Mouse (Mus musculus) cerebellum, adult (tissue): ENCODE data around the gene Pam16.

Experiments
- ATAC-seq: cut with Nextera tagmentation; 2 replicates; pipeline ENCODE4 v1.9.2; 2017; ENCODE audit warnings: mild to moderate bottlenecking, moderate library complexity, mixed read lengths; ENCODE audit not compliant: insufficient number of reproducible peaks, low FRiP score, low TSS enrichment

Pam16 gene

GRCm38 (mm10) chr16:4613736-4614135 is 11.1 kb downstream of the Pam16 start:
- no peak for ATAC-seq

DNA sequence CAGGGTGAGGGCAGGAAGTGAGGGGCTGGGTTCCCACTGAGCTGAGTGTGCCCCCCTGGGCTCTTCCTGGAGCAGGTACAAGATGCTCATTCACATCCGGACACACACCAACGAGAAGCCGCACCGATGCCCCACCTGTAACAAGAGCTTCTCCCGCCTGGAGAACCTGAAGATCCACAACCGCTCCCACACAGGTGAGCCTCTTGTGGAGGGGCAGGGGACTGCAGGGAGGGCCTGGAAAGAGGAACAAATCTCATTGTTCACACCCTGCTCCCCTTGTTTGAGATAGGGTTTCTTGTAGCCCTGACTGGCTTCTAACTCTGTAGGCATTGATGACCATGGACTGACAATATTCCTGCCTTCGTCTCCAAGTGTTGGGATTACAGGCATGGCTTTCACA is 13.1 kb downstream of the Pam16 start:
- no peak for ATAC-seq

DNA sequence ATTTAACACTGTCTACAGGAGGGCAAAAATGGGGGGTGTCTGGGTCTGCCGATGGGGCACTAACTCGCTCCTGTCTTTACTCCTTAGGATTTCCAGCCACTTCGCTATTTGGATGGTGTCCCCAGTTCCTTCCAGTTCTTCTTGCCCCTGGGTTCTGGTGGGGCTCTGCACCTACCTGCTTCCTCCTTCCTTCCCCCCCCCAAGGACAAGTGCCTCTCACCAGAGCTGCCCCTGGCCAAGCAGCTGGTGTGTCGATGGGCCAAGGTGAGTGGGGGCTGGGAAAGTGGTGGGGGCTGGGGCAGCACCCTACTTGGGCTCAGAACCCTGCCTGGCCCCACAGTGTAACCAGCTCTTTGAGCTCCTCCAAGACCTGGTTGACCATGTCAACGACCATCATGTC is 13.6 kb downstream of the Pam16 start:
- ATAC-seq: no peak

DNA sequence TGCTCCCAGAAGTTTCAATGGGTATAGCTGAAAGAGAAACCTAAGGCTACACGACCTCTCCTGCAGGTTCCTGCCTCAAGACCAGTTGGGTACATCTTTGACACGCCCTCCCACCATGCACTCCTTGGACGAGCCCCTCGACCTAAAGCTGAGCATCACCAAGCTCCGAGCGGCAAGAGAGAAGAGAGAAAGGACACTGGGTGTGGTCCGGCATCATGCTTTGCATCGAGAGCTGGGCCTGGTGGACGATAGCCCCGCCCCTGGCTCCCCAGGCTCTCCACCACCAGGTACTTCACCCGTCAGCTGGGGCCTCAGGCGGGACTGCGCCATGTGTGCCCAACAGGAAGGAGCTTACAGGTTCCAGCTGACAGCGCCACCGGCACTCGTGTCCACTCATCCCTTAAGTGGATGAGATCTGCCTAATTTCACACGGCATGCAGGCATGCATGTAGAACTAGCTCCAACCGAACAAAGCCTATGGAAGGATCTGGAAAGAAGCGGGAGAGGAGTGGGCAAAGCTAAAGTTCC is 16.2 kb downstream of the Pam16 start:
- no peak for ATAC-seq

GRCm38 (mm10) chr16:4607818-4608531 is 16.8 kb downstream of the Pam16 start:
- ATAC-seq: peak; percentile 54; the same call in 1 of the 2 replicates

DNA sequence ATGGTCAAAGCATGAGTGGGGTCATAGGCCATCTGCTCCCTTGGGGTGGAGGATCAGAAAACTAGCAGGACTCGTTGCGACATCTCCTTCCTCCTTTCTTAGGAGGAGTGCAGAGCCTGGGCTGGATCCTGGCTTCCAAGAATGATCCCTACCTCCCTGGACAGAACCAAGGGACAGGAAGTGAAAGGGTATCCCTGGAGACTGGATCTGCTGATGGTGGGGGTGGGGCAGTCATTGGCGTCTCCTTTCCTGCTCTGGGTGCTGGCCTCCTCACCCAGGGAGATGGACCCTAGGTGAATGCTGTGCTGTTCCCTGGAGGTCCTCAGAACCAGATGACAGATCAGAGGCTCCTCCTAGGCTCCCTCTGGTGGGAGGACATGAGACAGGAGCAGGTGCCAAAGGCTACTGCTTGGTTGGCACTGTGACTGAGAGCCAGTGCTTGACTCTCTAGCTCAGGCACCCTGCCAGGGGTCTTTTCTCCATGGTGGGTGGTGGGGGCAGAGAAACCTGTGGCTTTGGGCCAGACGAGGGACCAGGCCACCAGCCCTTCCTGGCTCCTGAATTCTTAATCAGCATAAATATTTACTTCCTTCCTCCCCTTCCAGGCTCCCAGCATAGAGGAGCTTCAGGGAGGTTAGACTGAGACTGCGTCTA is 18.2 kb downstream of the Pam16 start:
- 0 out of 2 replicates have a peak, but pooled peaks have one; percentile 7 for ATAC-seq

DNA sequence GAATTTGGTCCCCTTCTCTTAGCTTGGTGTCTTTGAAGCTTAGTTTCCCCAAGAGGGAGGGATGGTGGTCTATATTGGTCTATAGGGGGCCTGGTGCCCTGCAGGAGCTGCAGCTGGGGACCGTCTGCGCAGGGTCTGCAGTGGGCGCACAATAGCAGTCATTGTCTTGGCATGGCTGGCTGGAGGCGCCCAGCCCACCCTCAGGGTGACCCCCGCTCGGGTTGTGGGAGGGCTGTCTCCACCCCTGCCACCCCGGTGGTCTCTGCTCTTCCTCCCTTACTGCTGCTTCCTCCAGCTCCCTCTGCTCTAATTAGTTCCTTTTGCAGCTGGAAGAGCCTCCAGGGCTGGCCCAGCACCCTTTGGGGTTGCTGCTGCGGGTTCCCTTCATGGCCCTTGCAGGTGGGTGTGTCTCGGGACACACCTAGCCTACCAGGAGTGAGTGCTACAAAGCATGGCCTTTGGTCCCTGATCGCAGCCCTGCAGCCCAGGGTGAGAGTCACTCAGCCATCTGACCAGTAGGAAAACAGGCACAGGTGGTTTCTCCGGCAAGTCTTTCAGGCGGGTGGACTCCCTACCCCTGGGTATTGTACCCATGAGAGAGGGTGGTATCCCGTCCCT is 19.2 kb downstream of the Pam16 start:
- ATAC-seq: no peak

GRCm38 (mm10) chr16:4604293-4604837 is 20.4 kb downstream of the Pam16 start:
- no peak for ATAC-seq

DNA sequence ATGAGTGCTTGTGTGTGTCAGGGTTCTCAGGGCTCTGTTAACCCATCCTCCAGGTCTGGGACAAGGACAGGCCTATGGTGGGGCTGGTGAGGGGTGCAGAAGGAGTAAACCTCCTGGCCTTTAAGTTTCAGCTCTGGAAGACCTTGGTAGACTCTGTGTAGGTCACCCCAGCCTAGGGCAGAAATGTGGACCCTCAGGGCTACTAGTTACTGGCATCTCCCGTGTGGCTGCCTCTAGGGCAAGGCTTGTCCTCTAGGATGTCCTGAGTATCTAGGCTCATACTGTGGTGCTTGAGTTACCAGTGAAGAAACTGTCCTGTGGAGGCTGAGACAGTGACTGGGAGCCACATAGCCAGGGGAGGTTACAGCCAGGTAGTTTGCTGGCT is 21.3 kb downstream of the Pam16 start:
- no peak for ATAC-seq

DNA sequence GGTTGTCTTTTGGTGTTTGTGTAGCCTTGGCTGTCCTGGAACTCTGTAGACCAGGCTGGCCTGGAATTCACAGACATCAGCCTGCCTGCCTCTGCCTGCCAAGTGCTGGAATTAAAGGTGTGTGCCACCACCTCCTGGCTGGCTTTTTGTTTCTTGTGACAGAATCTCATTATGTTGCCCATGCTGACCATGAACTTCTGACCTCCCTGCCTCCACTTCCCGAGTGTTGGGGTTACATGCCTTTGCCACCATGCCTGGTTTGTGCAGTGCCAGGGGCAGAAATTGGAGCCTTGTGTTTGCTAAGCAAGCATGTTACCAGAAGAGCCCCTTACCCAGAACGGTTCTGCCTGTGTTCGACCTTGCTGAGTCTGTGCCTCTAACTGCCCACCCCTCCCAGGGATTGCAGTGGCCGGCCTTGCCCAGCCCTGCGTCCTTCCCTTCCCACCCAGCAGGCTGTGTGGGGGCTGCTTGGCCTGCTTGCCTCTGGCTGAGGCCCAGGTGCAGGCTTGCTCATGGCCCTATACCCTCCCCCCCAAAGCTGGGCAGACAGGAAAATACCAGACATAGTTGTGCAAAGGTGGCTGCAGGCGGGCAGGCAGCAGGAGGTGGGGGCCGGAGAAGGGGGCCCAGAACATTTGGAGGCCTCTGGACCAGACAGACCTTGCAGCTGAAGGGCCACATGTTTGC is 21.9 kb downstream of the Pam16 start:
- ATAC-seq: no peak

DNA sequence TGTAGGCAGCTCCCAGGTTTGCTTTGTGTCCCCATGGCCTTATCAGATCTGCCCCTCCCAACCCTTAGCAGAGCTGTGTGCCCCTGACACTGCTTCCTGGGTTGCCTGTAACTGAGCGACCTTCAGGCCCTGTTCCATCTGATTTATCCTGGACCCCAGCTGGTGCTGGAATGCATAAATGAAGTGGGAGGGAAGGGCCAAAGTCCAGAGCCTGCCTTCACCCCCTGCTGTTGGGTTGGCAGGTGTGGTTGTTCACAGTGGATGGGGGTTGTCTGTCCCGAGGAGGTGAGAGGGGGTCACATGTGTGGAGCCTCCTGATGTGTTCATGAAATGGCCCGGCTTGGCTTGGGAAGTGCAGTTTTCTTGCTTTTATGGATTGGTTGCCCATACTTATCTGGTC is 22.6 kb downstream of the Pam16 start:
- no peak for ATAC-seq

- ATAC-seq: no peak
These were observed 24.0 kb downstream of the Pam16 start for GRCm38 (mm10) chr16:4600701-4601310.

DNA sequence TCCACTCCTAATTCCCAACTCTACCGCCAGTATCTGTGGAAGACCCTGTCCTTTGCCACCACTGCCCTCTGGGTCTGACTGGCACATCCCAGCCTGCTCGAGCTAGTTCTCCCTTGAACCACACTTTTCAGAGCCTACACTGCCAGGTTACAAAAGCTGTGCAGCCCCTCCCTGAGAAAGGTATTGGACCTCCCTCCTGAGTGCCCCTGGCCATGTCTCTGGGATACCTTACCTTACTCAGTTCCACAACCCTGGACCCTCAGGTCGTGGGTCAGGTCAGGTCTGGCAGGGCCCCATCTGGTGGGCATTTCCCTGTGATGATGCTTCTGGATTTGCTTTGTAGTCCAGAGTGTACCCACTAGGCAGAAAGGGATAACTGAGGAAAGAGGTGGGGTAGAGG is 25.2 kb downstream of the Pam16 start:
- ATAC-seq: no peak

- ATAC-seq: no peak
These were observed 25.8 kb downstream of the Pam16 start for GRCm38 (mm10) chr16:4598891-4599543.

DNA sequence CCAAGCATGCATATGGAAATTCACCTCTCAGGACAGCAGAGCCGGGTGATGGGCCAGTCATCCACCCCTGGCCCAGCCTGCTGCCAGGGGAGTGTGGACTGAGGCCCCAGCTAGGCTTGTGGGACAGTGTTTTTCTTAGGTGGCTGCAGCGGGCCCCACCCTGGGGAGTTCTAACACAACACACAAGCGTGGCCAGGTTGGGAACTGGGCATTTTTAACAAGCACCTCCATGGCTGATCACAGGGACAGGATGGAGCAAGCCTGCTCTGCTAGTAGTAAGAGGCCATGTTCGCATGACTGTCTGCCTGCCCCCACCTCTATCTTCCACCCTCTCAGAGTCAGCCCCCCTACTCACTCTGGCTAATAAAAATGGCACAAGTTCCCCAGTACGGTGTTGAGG is 26.7 kb downstream of the Pam16 start:
- ATAC-seq: no peak

DNA sequence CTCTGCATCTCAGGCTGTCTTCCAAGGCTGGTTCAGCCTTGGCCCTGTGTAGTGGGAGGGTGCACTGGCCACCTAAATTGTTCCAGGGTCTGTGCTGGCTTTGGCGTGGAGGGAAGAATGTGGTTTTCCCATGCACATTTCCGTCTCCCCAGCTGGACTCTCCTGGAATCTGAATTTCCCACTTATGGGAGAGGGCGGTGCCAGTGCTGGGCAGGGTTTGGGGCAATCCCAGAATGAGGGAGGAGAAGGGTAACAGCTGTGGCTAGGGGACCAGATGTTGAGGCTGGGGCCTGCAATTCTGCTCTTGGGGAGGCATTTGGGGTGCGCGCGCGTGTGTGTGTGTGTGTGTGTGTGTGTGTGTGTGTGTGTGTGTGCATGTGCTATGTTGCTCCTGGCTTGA is 27.5 kb downstream of the Pam16 start:
- ATAC-seq: no peak

- no peak for ATAC-seq
These were observed 28.0 kb downstream of the Pam16 start for GRCm38 (mm10) chr16:4596836-4597235.

DNA sequence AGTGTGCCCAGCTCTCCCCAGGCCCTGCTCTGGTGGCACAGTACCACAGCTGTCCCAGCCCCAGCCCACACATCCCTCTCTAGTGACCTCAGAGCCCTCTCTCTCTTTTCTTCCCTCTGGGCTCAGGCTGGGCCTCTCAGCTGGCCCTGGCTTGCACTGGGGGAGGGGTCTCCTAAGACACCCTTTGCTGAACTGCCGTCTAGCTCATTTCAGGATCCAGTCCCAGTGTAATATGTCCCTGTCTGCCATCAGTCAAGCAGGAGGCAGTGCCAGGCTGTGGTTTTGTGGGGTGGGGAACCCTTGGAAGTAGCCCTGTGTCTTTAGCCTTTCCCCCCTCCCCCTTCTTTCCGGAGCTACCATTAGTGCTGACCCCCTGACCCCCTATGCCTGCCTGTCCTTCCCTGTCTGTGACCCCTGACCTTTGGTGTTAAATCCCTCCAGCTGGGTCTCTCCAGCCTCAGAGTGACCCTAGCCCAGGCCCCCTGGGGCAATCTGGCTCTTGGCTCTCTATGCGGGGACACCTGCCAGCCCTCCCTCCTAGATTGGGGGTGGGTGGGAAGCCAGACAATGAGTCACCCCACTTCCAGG is 28.6 kb downstream of the Pam16 start:
- ATAC-seq: no peak

- ATAC-seq: no peak
These were observed 29.2 kb downstream of the Pam16 start for GRCm38 (mm10) chr16:4595527-4595963.
